10 mouse cellular contexts compared by ENCODE assay signal in genomic region chr7:98550596-98550995, GRCm38 (mm10).
A peak's percentile ranks its signal among the peaks of the same experiment; 100 is the strongest.
DNase-seq lines count a peak whose midpoint lies in the region; ATAC-seq and TF ChIP-seq lines count a peak whose summit lies in the region.
"Had no signal": no experiment of that assay in that cellular context is flagged by ENCODE, and none has a peak within 500 bp of the region (broad histone marks: within the 10 kb centered on the region; RNA-seq: fewer than 3 reads in every experiment).

No protein-coding gene starts in this region.

- WGBS in thymus, adult 2 months, result 9% methylated on average over 2 of the region's 2 CpGs
- WGBS in kidney, postnatal 0 days, result 40% methylated on average over 2 of the region's 2 CpGs

- H3K4me3 ChIP-seq in gastrocnemius, adult 2 months, result no peak overlapping the region
- H3K4me3 ChIP-seq in thymus, adult 2 months (ENCODE audit: control insufficient read depth, insufficient read depth, low read length), result no peak overlapping the region
- no peak overlapping the region for H3K4me3 ChIP-seq in kidney, postnatal 0 days (replicated peaks; ENCODE audit: low read depth, low read length)
- H3K4me3 ChIP-seq: limb, embryonic 12.5 days had no signal

- H3K9me3 ChIP-seq in kidney, postnatal 0 days (replicated peaks; ENCODE audit: low read length), result no peaks in the 10 kb centered on the region
- H3K9me3 ChIP-seq: limb, embryonic 12.5 days had no signal

- no peak for TF ChIP-seq POLR2A in thymus, adult 2 months (IDR thresholded peaks at IDR 0.05; ENCODE audit: control insufficient read depth, extremely low read depth, insufficient read depth, low read length, poor library complexity)

- no peak for TF ChIP-seq CTCF in gastrocnemius, adult 2 months (IDR thresholded peaks at IDR 0.05)
- TF ChIP-seq CTCF in thymus, adult 2 months (IDR thresholded peaks at IDR 0.05; ENCODE audit: borderline replicate concordance, control insufficient read depth, extremely low read depth, insufficient read depth, low read length, poor library complexity), result no peak
- no peak for TF ChIP-seq CTCF in kidney, postnatal 0 days (IDR thresholded peaks at IDR 0.05; ENCODE audit: low read depth)

- peak; percentile 31 for DNase-seq in gastrocnemius, adult 2 months
- no peak for DNase-seq in gastrocnemius, postnatal 10 days
- peak; percentile 32 for DNase-seq in thymus, adult 2 months
- no peak for DNase-seq in thymus, adult 18-20 months
- DNase-seq in kidney, postnatal 0 days (ENCODE audit: low spot score), result peak; percentile 38
- DNase-seq in frontal cortex, adult 2 months (ENCODE audit: extremely low spot score in 1 of 2, low spot score in 1 of 2), result no peak
- no peak for DNase-seq in right cerebral cortex, postnatal 4 days
- no peak for DNase-seq in layer of hippocampus, adult 9-11 months
- DNase-seq: cerebellum, adult 11 months had no signal

- H3K36me3 ChIP-seq in thymus, adult 2 months (ENCODE audit: control insufficient read depth, insufficient read depth, low read length), result no peaks in the 10 kb centered on the region
- H3K36me3 ChIP-seq in kidney, postnatal 0 days (ENCODE audit: insufficient read depth, low read length), result no peaks in the 10 kb centered on the region
- H3K36me3 ChIP-seq: limb, embryonic 12.5 days had no signal

- H3K4me2 ChIP-seq in kidney, postnatal 0 days (ENCODE audit: low read length), result no peak overlapping the region
- H3K4me2 ChIP-seq: limb, embryonic 12.5 days had no signal

- ATAC-seq in kidney, postnatal 0 days (replicated peaks; ENCODE audit: low FRiP score, low read depth), result no peak

- H3K27ac ChIP-seq in gastrocnemius, adult 2 months, result peak overlapping the region; percentile 68; the same call in 1 of the 2 replicates
- H3K27ac ChIP-seq in thymus, adult 2 months (ENCODE audit: control insufficient read depth, insufficient read depth, low read length), result no peak overlapping the region
- peak overlapping the region; percentile 40; the same call in 1 of the 2 replicates for H3K27ac ChIP-seq in kidney, postnatal 0 days
- H3K27ac ChIP-seq: limb, embryonic 12.5 days had no signal

- no peak overlapping the region for H3K9ac ChIP-seq in kidney, postnatal 0 days (ENCODE audit: low read depth, low read length)
- H3K9ac ChIP-seq: limb, embryonic 12.5 days had no signal

- H3K27me3 ChIP-seq in thymus, adult 2 months (ENCODE audit: control insufficient read depth, insufficient read depth, low read length), result no peaks in the 10 kb centered on the region
- H3K27me3 ChIP-seq in kidney, postnatal 0 days (ENCODE audit: insufficient read depth, low read length), result no peaks in the 10 kb centered on the region
- H3K27me3 ChIP-seq: limb, embryonic 12.5 days had no signal

- peaks cover 21% of the 10 kb centered on the region for H3K4me1 ChIP-seq in thymus, adult 2 months (replicated peaks; ENCODE audit: control insufficient read depth, insufficient read depth, low read length)
- peaks cover 6% of the 10 kb centered on the region; the same call in 1 of the 2 replicates for H3K4me1 ChIP-seq in kidney, postnatal 0 days (replicated peaks; ENCODE audit: insufficient read depth, low read length)

- intact Hi-C loops in gastrocnemius, adult 2 months (cut with DNase I), result no loop called here

Comparison
In these comparisons a context has a peak if more than half of its experiments do, and no peak if none do; other contexts are left out.
1. DNase-seq: peak in gastrocnemius, adult 2 months (single experiment), thymus, adult 2 months (single experiment) and kidney, postnatal 0 days (single experiment); none in gastrocnemius, postnatal 10 days (single experiment), thymus, adult 18-20 months (0 of 2), frontal cortex, adult 2 months (0 of 2), right cerebral cortex, postnatal 4 days (single experiment) and layer of hippocampus, adult 9-11 months (single experiment).